Mouse (Mus musculus) CH12.LX (cell line): ENCODE measurements around the gene Catsperb.
"Not testable (repeated sequence)": the region's sequence is repeated elsewhere in the genome, so short reads cannot be mapped to it uniquely, and the experiment has no call there.

Source experiments
- CTCF ChIP-seq, 2 experiments: IDR thresholded peaks in 1 of 2; conservative IDR thresholded peaks in 1 of 2; 2 replicates each; pipeline ENCODE4 v1.5.1; 2011 to 2012; ENCODE audit warnings: low read depth in 2 of 2, low read length in 2 of 2, improper control_type of control experiment in 1 of 2, inconsistent platforms in 1 of 2, mild to moderate bottlenecking in 1 of 2, moderate library complexity in 1 of 2
- POLR2A ChIP-seq: IDR thresholded peaks from 2 replicates; pipeline ENCODE4 v1.6.1; 2011; ENCODE audit warnings: low read depth, mild to moderate bottlenecking, improper control_type of control experiment, low read length
- POLR2AphosphoS2 ChIP-seq: IDR thresholded peaks from 2 replicates; pipeline ENCODE4 v1.6.1; 2011; ENCODE audit warnings: low read depth, low read length, improper control_type of control experiment
- SIN3A ChIP-seq: IDR thresholded peaks from 2 replicates; pipeline ENCODE4 v1.6.1; 2012; ENCODE audit warnings: low read length, improper control_type of control experiment, inconsistent platforms
- ZKSCAN1 ChIP-seq: IDR thresholded peaks from 2 replicates; pipeline ENCODE4 v1.6.1; 2012; ENCODE audit warnings: low read depth, inconsistent platforms, low read length, improper control_type of control experiment, borderline replicate concordance

- TF ChIP-seq CTCF (conservative IDR thresholded peaks at IDR 0.05 in 1 of 2, IDR thresholded peaks at IDR 0.05 in 1 of 2; ENCODE audit: low read depth in 2 of 2, low read length in 2 of 2); ZKSCAN1; POLR2A; SIN3A; POLR2AphosphoS2: not testable (repeated sequence)
Observed at GRCm38 (mm10) chr12:101511326-101511725, 106.9 kb downstream of the Catsperb start.
